Mouse (Mus musculus) activated CD4-positive, CD25-positive, alpha-beta regulatory T cell, adult 4 months (primary cell): ENCODE measurements around the gene Ppfia2. TPM values are rescaled to one million over a fixed set of nuclear protein-coding genes. Genes with fewer than 3 reads are reported as not detected.

Experiments used
- ATAC-seq: one replicate; pipeline ENCODE4 v1.8.0; 2017
- polyA plus RNA-seq, 2 experiments: library from polyadenylated mRNA; unstranded; fragments of 100-300 nt; shearing (Covaris generic); gene quantifications; one replicate each; pipeline ENCODE4 v1.2.1; 2017

Gene Ppfia2
- polyA plus RNA-seq, 2 experiments from 2014 or later, result not detected

GRCm38 (mm10) chr10:106670170-106670569, 200.0 kb downstream of the Ppfia2 start:
- no peak for ATAC-seq

GRCm38 (mm10) chr10:106681395-106681794, 211.3 kb downstream of the Ppfia2 start:
- no peak for ATAC-seq

- no peak for ATAC-seq
These were observed 215.4 kb downstream of the Ppfia2 start for GRCm38 (mm10) chr10:106685519-106685918.

- no peak for ATAC-seq
These were observed 249.8 kb downstream of the Ppfia2 start for GRCm38 (mm10) chr10:106719936-106720335.

- no peak for ATAC-seq
These were observed 262.1 kb downstream of the Ppfia2 start for GRCm38 (mm10) chr10:106732265-106732664.

GRCm38 (mm10) chr10:106736230-106737063, 266.3 kb downstream of the Ppfia2 start:
- no peak for ATAC-seq

- no peak for ATAC-seq
These were observed 268.1 kb downstream of the Ppfia2 start for GRCm38 (mm10) chr10:106738190-106738589.

GRCm38 (mm10) chr10:106744966-106745365, 274.8 kb downstream of the Ppfia2 start:
- no peak for ATAC-seq

GRCm38 (mm10) chr10:106761061-106761460, 290.9 kb downstream of the Ppfia2 start:
- no peak for ATAC-seq

GRCm38 (mm10) chr10:106763785-106764184, 293.6 kb downstream of the Ppfia2 start:
- no peak for ATAC-seq

GRCm38 (mm10) chr10:106775571-106775970, 305.4 kb downstream of the Ppfia2 start:
- ATAC-seq, result no peak

GRCm38 (mm10) chr10:106815447-106815846, 345.3 kb downstream of the Ppfia2 start:
- ATAC-seq, result no peak

GRCm38 (mm10) chr10:106818381-106818780, 348.2 kb downstream of the Ppfia2 start:
- ATAC-seq, result no peak

- no peak for ATAC-seq
These were observed 354.1 kb downstream of the Ppfia2 start for GRCm38 (mm10) chr10:106824215-106824614.

- no peak for ATAC-seq
These were observed 368.3 kb downstream of the Ppfia2 start for GRCm38 (mm10) chr10:106838476-106838875.

GRCm38 (mm10) chr10:106858106-106858505, 388.0 kb downstream of the Ppfia2 start:
- no peak for ATAC-seq

- ATAC-seq, result no peak
These were observed 400.1 kb downstream of the Ppfia2 start for GRCm38 (mm10) chr10:106870233-106870632.

- ATAC-seq, result no peak
These were observed 401.7 kb downstream of the Ppfia2 start for GRCm38 (mm10) chr10:106871847-106872246.

- ATAC-seq, result no peak
These were observed 402.6 kb downstream of the Ppfia2 start for GRCm38 (mm10) chr10:106872714-106873113.

GRCm38 (mm10) chr10:106881330-106881729, 411.2 kb downstream of the Ppfia2 start:
- ATAC-seq, result no peak

- no peak for ATAC-seq
These were observed 426.2 kb downstream of the Ppfia2 start for GRCm38 (mm10) chr10:106896351-106896750.

- no peak for ATAC-seq
These were observed 440.0 kb downstream of the Ppfia2 start for GRCm38 (mm10) chr10:106910108-106910507.

GRCm38 (mm10) chr10:106913032-106913431, 442.9 kb downstream of the Ppfia2 start:
- ATAC-seq, result no peak

- ATAC-seq, result no peak
These were observed 444.1 kb downstream of the Ppfia2 start for GRCm38 (mm10) chr10:106914275-106914674.

- ATAC-seq, result no peak
These were observed 444.7 kb downstream of the Ppfia2 start for GRCm38 (mm10) chr10:106914822-106915221.
